ENCODE assay signal across 27 mouse cellular contexts in genomic region chr10:115830726-115831125, GRCm38 (mm10). TPM values are rescaled to one million over a fixed set of nuclear protein-coding genes. Genes with fewer than 3 reads are reported as not detected.
A peak's percentile ranks its signal among the peaks of the same experiment; 100 is the strongest.
DNase-seq lines count a peak whose midpoint lies in the region; ATAC-seq and TF ChIP-seq lines count a peak whose summit lies in the region.
"Had no signal": no experiment of that assay in that cellular context is flagged by ENCODE, and none has a peak within 500 bp of the region (broad histone marks: within the 10 kb centered on the region; RNA-seq: fewer than 3 reads in every experiment).

No protein-coding gene starts in this region.

- no peaks in the 10 kb centered on the region for H3K36me3 ChIP-seq in intestine, embryonic 16.5 days (ENCODE audit: control insufficient read depth, insufficient read depth, low read length)
- peaks cover 5% of the 10 kb centered on the region; the same call in 1 of the 2 replicates for H3K36me3 ChIP-seq in intestine, postnatal 0 days (ENCODE audit: control insufficient read depth, insufficient read depth)
- H3K36me3 ChIP-seq in embryonic facial prominence, embryonic 11.5 days (replicated peaks; ENCODE audit: control insufficient read depth, insufficient read depth, low read depth, low read length) = no peaks in the 10 kb centered on the region
- peaks cover 52% of the 10 kb centered on the region for H3K36me3 ChIP-seq in small intestine, adult 2 months (ENCODE audit: control insufficient read depth, insufficient read depth, low read length)
- H3K36me3 ChIP-seq in stomach, postnatal 0 days (ENCODE audit: control insufficient read depth, insufficient read depth, low read length) = no peaks in the 10 kb centered on the region
- H3K36me3 ChIP-seq: embryonic facial prominence, embryonic 13.5 days; heart, embryonic 12.5 days; heart, embryonic 15.5 days; hindbrain, embryonic 10.5 days had no signal

- peak; percentile 26 for DNase-seq in embryonic facial prominence, embryonic 11.5 days (ENCODE audit: low spot score)
- no peak for DNase-seq in stomach, postnatal 0 days (ENCODE audit: low spot score)
- DNase-seq in ovary, postnatal 14 days (ENCODE audit: low spot score) = no peak
- DNase-seq in cerebellum, adult 9-10 months = no peak
- DNase-seq: adrenal gland, adult 2 months; adrenal gland, postnatal 25 days; cerebellum, adult 11-12 months; cerebellum, adult 8-10 months; cerebellum, postnatal 14 days; forebrain, postnatal 0 days; gastrocnemius, postnatal 25 days; heart, adult 18-20 months; heart, postnatal 10 days; heart, postnatal 36 days had no signal

- H3K27ac ChIP-seq in intestine, embryonic 16.5 days (ENCODE audit: low read length) = peak overlapping the region; percentile 9; the same call in 1 of the 2 replicates
- no peak overlapping the region for H3K27ac ChIP-seq in intestine, postnatal 0 days (ENCODE audit: low read depth, low read length)
- H3K27ac ChIP-seq in embryonic facial prominence, embryonic 11.5 days (replicated peaks; ENCODE audit: low read depth, low read length) = no peak overlapping the region
- H3K27ac ChIP-seq in small intestine, adult 2 months (ENCODE audit: insufficient read depth, low read depth, low read length) = peak overlapping the region; percentile 45
- peak overlapping the region; percentile 49; the same call in 1 of the 2 replicates for H3K27ac ChIP-seq in stomach, postnatal 0 days (replicated peaks)
- H3K27ac ChIP-seq: embryonic facial prominence, embryonic 13.5 days; heart, embryonic 15.5 days; hindbrain, embryonic 10.5 days; hindbrain, embryonic 14.5 days; hindbrain, postnatal 0 days had no signal

- H3K27me3 ChIP-seq in intestine, embryonic 16.5 days (replicated peaks; ENCODE audit: control insufficient read depth, insufficient read depth, low read length) = no peaks in the 10 kb centered on the region
- no peaks in the 10 kb centered on the region for H3K27me3 ChIP-seq in intestine, postnatal 0 days (replicated peaks; ENCODE audit: control insufficient read depth, insufficient read depth, low read length)
- H3K27me3 ChIP-seq in embryonic facial prominence, embryonic 11.5 days (ENCODE audit: control insufficient read depth, insufficient read depth, low read length) = no peaks in the 10 kb centered on the region
- no peaks in the 10 kb centered on the region for H3K27me3 ChIP-seq in small intestine, adult 2 months (ENCODE audit: control insufficient read depth, insufficient read depth, low read length)
- no peaks in the 10 kb centered on the region for H3K27me3 ChIP-seq in stomach, postnatal 0 days (ENCODE audit: control insufficient read depth, insufficient read depth, low read length)
- H3K27me3 ChIP-seq: embryonic facial prominence, embryonic 13.5 days; heart, embryonic 12.5 days; heart, embryonic 15.5 days; Patski had no signal

- TF ChIP-seq EP300 in stomach, postnatal 0 days (optimal IDR thresholded peaks at IDR 0.05) = no peak

- H3K4me3 ChIP-seq in intestine, embryonic 16.5 days (ENCODE audit: low read length) = no peak overlapping the region
- no peak overlapping the region for H3K4me3 ChIP-seq in intestine, postnatal 0 days (ENCODE audit: low read depth, low read length)
- no peak overlapping the region for H3K4me3 ChIP-seq in embryonic facial prominence, embryonic 11.5 days (ENCODE audit: low read depth, low read length)
- H3K4me3 ChIP-seq in small intestine, adult 2 months (ENCODE audit: low read depth, low read length) = no peak overlapping the region
- H3K4me3 ChIP-seq in stomach, postnatal 0 days (ENCODE audit: low read depth, low read length) = no peak overlapping the region
- H3K4me3 ChIP-seq: embryonic facial prominence, embryonic 13.5 days; heart, embryonic 12.5 days; heart, embryonic 15.5 days; hindbrain, embryonic 10.5 days had no signal

- no peak for TF ChIP-seq CTCF in intestine, postnatal 0 days (IDR thresholded peaks at IDR 0.05; ENCODE audit: low read depth)
- TF ChIP-seq CTCF in small intestine, adult 2 months (IDR thresholded peaks at IDR 0.05; ENCODE audit: extremely low read depth, insufficient read length, insufficient replicate concordance, low read depth, low read length) = no peak
- no peak for TF ChIP-seq CTCF in stomach, postnatal 0 days (IDR thresholded peaks at IDR 0.05; ENCODE audit: low read depth)

- no peak for ATAC-seq in intestine, embryonic 16.5 days
- ATAC-seq in intestine, postnatal 0 days = no peak
- ATAC-seq in embryonic facial prominence, embryonic 11.5 days (replicated peaks; ENCODE audit: insufficient number of reproducible peaks, low FRiP score, low TSS enrichment, low read depth) = no peak
- ATAC-seq in stomach, postnatal 0 days (ENCODE audit: low FRiP score, low TSS enrichment) = no peak
- ATAC-seq in erythroblast, adult 5-6 weeks (replicated peaks; ENCODE audit: low FRiP score, poor library complexity, severe bottlenecking) = no peak
- ATAC-seq: forebrain, embryonic 14.5 days; forebrain, postnatal 0 days; hindbrain, postnatal 0 days; inflammation-experienced regulatory T-cells, adult 6 months; Patski had no signal

- H3K4me1 ChIP-seq in intestine, embryonic 16.5 days (ENCODE audit: control insufficient read depth, insufficient read depth, low read length) = peaks cover 19% of the 10 kb centered on the region
- no peaks in the 10 kb centered on the region; the same call in 1 of the 2 replicates for H3K4me1 ChIP-seq in intestine, postnatal 0 days (replicated peaks; ENCODE audit: control insufficient read depth, insufficient read depth, low read length)
- H3K4me1 ChIP-seq in embryonic facial prominence, embryonic 11.5 days (ENCODE audit: control insufficient read depth, insufficient read depth, low read length) = no peaks in the 10 kb centered on the region
- peaks cover 13% of the 10 kb centered on the region; the same call in 1 of the 2 replicates for H3K4me1 ChIP-seq in small intestine, adult 2 months (ENCODE audit: control insufficient read depth, insufficient read depth, insufficient read length, low read length)
- no peaks in the 10 kb centered on the region for H3K4me1 ChIP-seq in stomach, postnatal 0 days (replicated peaks; ENCODE audit: control insufficient read depth, insufficient read depth)
- H3K4me1 ChIP-seq: heart, embryonic 12.5 days; heart, embryonic 15.5 days; hindbrain, embryonic 10.5 days had no signal

- H3K9me3 ChIP-seq in intestine, embryonic 16.5 days (ENCODE audit: control insufficient read depth, low read length) = no peaks in the 10 kb centered on the region
- H3K9me3 ChIP-seq in intestine, postnatal 0 days (ENCODE audit: control insufficient read depth) = no peaks in the 10 kb centered on the region
- H3K9me3 ChIP-seq in embryonic facial prominence, embryonic 11.5 days (replicated peaks; ENCODE audit: control insufficient read depth, low read length) = no peaks in the 10 kb centered on the region
- H3K9me3 ChIP-seq in stomach, postnatal 0 days (ENCODE audit: control insufficient read depth, low read length) = no peaks in the 10 kb centered on the region
- H3K9me3 ChIP-seq: embryonic facial prominence, embryonic 13.5 days; heart, embryonic 12.5 days; heart, embryonic 15.5 days; hindbrain, embryonic 10.5 days had no signal

- no peak overlapping the region for H3K4me2 ChIP-seq in intestine, embryonic 16.5 days (ENCODE audit: low read depth, low read length)
- H3K4me2 ChIP-seq in intestine, postnatal 0 days (replicated peaks; ENCODE audit: low read depth) = no peak overlapping the region
- no peak overlapping the region for H3K4me2 ChIP-seq in embryonic facial prominence, embryonic 11.5 days (ENCODE audit: low read depth, low read length)
- no peak overlapping the region for H3K4me2 ChIP-seq in stomach, postnatal 0 days (replicated peaks; ENCODE audit: low read depth)
- H3K4me2 ChIP-seq: embryonic facial prominence, embryonic 13.5 days; heart, embryonic 12.5 days; heart, embryonic 15.5 days; hindbrain, embryonic 14.5 days had no signal

- no peak for TF ChIP-seq POLR2A in small intestine, adult 2 months (IDR thresholded peaks at IDR 0.05; ENCODE audit: low read depth, low read length)

- no peak overlapping the region for H3K9ac ChIP-seq in intestine, embryonic 16.5 days (ENCODE audit: low read depth, low read length)
- no peak overlapping the region for H3K9ac ChIP-seq in intestine, postnatal 0 days (ENCODE audit: low read depth, low read length)
- H3K9ac ChIP-seq in embryonic facial prominence, embryonic 11.5 days (replicated peaks; ENCODE audit: low read length) = no peak overlapping the region
- no peak overlapping the region for H3K9ac ChIP-seq in stomach, postnatal 0 days (ENCODE audit: low read length)
- H3K9ac ChIP-seq: embryonic facial prominence, embryonic 13.5 days; forebrain, postnatal 0 days; heart, embryonic 12.5 days; heart, embryonic 15.5 days; hindbrain, embryonic 14.5 days had no signal

- 56% methylated on average over 3 of the region's 3 CpGs for WGBS in intestine, embryonic 16.5 days
- WGBS in intestine, postnatal 0 days = 77% methylated on average over 3 of the region's 3 CpGs
- 22% methylated on average over 3 of the region's 3 CpGs for WGBS in embryonic facial prominence, embryonic 11.5 days
- WGBS in small intestine, adult 2 months = 84% methylated on average over 3 of the region's 3 CpGs
- WGBS in stomach, postnatal 0 days = 67% methylated on average over 3 of the region's 3 CpGs

RNA-seq across cellular contexts. Expression of gene Tspan8, which starts 14.1 kb away (rescaled TPM):
- polyA plus RNA-seq in intestine, embryonic 16.5 days (2015; fragmentation: Nextera tagmentation; extraction: Ambion mirVana) = 229 and 235 TPM in 2 replicates
- polyA plus RNA-seq in intestine, postnatal 0 days (2015; fragmentation: Nextera tagmentation; extraction: Ambion mirVana) = 204 and 208 TPM in 2 replicates
- polyA plus RNA-seq in embryonic facial prominence, embryonic 11.5 days (2014; fragmentation: Nextera tagmentation; extraction: Ambion mirVana) = 1.2 and 2.1 TPM in 2 replicates
- polyA plus RNA-seq in small intestine, adult 2 months (2012; rRNA removed) = 18.3 and 72.3 TPM in 2 replicates
- 250 and 264 TPM in 2 replicates for polyA plus RNA-seq in stomach, postnatal 0 days (2015; fragmentation: Nextera tagmentation; extraction: Ambion mirVana)
- 387 and 395 TPM in 2 replicates for total RNA-seq in erythroblast, adult 5-6 weeks (2015; ENCODE audit: low replicate concordance)
- total RNA-seq in erythroblast, adult 5-6 weeks (2017; ENCODE audit: low replicate concordance) = 589 and 604 TPM in 2 replicates
- polyA plus RNA-seq: adrenal gland, adult 2 months had no signal

Comparison
In these comparisons a context has a peak if more than half of its experiments do, and no peak if none do; other contexts are left out.
1. H3K27ac ChIP-seq: peak in intestine, embryonic 16.5 days (single experiment), small intestine, adult 2 months (single experiment) and stomach, postnatal 0 days (single experiment); none in intestine, postnatal 0 days (single experiment) and embryonic facial prominence, embryonic 11.5 days (single experiment).